Mouse (Mus musculus) thymus, postnatal 0 days (tissue): ENCODE data around the gene Cbl. TPM values are rescaled to one million over a fixed set of nuclear protein-coding genes. Genes with fewer than 3 reads are reported as not detected.
"Not testable (repeated sequence)": the region's sequence is repeated elsewhere in the genome, so short reads cannot be mapped to it uniquely, and the experiment has no call there.

ENCODE experiments used
- DNase-seq: peaks from one replicate; pipeline ENCODE4 v3.0.0-alpha.2; 2015; ENCODE audit warnings: low spot score
- polyA plus RNA-seq: library from polyadenylated mRNA; unstranded; fragments of >200 nt; fragmentation: Nextera tagmentation; extraction: Ambion mirVana; gene quantifications from 2 replicates; pipeline ENCODE4 v1.2.1, GENCODE M21; 2015

Cbl gene
- polyA plus RNA-seq, 1 experiment from 2014 or later: 60.4 TPM

- DNase-seq: peak; percentile 10
Measured at GRCm38 (mm10) chr9:44130581-44131275, 103.1 kb downstream of the Cbl start.

DNA sequence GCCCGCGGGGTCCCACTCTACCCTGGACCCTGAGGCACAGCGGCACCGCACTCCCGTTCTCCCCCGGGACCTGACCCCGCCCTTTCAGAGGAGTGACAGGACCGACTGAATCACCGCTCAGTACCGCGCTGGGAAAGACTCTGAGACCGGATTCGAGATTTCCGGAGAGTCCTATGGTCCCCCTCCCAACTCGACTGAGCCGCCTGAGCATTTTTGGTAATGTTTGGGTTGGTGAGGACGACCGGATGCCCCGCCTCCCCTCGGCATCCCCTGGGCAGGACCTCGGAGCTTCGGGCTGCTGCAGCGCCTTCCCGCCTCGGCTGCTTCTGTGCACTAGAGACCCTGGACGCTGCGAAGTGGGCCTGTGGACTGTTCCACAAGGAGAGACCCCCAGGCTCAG, 103.8 kb downstream of the Cbl start:
- DNase-seq: peak; percentile 81

DNA sequence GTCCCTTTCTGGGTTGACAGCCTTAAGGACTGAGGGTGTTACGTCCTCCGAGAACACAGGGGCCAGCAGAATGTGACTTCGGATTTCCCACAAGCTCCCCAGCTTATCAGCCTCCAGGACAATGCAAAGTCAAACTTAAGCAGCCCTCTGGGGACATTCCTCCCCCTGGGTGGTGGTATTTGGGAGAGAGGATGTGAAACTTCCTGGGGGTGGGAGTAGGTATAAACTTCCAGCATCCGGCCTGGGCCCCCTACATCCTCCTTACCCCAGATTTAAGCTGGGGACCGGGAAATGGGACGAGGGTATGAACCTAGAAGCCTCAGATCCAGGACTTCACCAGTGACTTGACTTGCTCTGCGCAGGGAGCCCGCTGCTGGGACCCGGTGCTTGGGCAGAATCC, 104.2 kb downstream of the Cbl start:
- no peak for DNase-seq

GRCm38 (mm10) chr9:44127351-44127801, 106.5 kb downstream of the Cbl start:
- no peak for DNase-seq

- DNase-seq: no peak
Measured at GRCm38 (mm10) chr9:44126746-44127145, 107.1 kb downstream of the Cbl start.

DNA sequence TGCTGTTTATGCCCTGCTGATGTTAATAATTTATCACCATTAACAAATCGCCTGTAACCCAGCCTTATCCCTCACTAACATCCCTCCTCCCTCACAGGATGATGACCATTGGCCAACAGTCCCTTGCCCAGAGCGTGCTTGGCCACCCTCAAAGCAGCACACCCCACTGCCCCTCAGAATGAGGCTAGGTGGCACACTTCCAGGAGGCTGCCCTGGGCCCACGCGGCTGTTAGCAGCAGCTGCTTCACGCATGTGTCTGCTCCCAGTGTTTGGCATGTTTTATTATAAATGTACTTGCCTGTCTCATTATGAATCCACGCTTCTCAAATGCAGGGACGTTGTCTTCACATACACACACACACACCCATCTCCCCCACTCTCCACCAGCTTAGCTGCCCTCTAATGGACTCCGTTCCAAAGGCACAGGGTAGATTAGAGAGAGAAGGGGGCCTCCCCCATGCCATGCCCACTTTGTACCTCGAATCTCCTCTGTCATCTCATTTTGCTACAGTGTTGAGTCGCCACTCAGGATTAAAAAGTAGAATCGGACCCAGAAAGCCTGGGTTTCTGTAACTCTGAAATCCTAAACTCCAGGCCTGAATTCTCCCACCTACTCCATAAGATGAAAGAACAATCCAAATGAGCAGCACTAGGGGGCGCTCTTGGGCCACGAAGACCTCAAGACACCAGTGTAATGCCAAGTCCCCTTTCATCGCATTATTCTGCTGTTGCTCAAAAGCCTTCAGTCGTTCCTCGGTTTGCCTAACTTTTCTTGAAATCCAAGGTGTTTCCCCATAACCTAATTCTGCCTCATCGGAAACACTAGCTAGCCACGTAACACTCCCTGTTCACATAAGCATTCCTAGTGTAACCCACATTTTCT, 108.1 kb downstream of the Cbl start:
- DNase-seq: peak; percentile 86

DNA sequence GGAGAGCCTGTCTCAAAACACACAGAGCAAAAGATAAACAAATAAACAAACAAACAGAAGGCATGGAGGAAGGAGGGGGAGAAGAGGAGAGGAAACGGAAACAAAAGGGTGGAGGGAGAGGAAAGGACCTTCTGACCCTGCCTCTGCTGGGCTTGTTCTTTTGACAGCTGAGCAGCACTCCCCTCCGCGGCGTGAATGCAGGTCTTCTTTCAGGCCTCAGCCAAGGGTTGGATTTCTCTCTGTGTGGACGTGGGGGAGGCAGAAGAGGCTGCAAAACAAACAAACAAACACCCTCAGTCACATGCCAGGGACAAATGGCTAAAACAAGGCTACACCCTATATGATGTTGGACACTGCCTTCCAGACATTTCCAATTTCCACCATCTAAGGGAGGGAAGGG, 108.8 kb downstream of the Cbl start:
- no peak for DNase-seq

DNA sequence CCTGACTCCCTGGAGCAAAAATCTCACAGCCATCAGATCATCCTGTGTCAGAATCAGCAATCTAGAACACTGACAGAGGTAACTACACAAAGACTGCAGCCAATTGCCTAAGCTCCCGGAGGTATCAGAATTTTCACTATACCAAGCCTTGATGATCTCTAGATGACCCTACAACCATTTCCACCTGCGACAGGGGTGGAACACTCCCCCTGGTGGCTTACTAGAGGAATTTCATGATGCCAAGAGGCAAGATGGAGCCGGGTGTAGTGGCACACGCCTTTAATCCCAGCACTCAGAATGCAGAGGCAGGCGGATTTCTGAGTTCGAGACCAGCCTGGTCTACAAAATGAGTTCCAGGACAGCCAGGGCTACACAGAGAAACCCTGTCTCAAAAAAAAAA, 109.5 kb downstream of the Cbl start:
- DNase-seq: no peak

- DNase-seq: no peak
Measured at GRCm38 (mm10) chr9:44119948-44120465, 113.8 kb downstream of the Cbl start.

DNA sequence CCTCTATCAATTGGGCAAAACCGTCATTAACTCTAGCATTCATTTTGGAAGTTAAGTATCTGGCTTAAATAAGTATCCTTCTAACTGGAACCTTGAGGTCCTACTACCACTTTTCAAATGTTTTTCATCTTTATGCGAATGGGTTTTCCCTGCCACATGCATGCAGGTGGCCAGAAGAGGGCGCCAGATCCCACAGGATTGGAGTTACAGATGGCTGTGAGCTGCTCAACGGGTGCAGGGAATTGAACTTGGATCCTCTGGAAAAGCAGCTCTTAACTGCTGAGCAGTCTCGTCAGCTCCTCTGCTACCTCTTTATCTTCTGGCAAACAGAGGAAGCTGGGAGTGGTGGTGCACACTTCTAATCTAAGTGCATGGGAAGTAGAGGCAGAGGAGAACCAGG, 114.8 kb downstream of the Cbl start:
- peak; percentile 62 for DNase-seq

DNA sequence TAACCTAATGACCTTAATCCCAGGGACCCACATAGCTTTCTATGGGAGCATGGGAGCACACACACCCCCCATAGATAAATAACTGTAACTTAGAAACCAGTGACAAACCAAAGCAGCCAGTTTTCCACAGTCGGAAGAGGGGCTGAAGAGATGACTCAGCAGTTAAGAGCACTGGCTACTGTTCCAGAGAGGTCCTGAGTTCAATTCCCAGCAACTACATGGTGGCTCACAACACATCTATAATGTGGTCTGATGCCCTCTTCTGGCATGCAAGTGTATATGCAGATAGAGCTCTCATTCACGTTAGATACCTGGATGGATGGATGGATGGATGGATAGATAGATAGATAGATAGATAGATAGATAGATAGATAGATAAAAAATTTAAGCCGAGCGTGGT, 117.7 kb downstream of the Cbl start:
- no peak for DNase-seq

- peak; percentile 47 for DNase-seq
Measured at GRCm38 (mm10) chr9:44115599-44115998, 118.2 kb downstream of the Cbl start.

DNA sequence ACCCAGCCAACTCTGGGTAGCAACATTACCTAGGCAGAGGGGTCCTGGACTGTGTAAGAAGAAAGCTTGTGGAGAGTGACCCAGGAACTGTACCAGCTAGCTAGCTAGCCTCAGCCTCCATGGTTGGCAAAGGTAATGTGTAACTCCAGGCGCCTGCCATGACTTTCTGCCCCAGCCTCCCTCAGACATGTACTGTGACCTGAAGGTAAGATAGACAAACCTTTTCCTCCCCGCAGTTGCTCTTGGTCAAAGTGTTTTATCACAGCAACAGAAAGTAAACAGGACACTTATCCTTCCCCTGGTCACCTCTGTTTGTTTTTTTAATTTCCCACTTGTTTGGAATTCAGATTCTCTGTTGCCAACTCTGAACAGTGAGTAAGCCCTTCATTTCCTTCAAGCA, 119.4 kb downstream of the Cbl start:
- DNase-seq: no peak

- DNase-seq: peak; percentile 97
Measured at GRCm38 (mm10) chr9:44113105-44113789, 120.6 kb downstream of the Cbl start, which contains the start of the genes Gm49380 and Rnf26. TSS of gene Gm49380 (minus strand) at chr9:44113500. TSS of gene Rnf26 (minus strand) at chr9:44113517.

DNA sequence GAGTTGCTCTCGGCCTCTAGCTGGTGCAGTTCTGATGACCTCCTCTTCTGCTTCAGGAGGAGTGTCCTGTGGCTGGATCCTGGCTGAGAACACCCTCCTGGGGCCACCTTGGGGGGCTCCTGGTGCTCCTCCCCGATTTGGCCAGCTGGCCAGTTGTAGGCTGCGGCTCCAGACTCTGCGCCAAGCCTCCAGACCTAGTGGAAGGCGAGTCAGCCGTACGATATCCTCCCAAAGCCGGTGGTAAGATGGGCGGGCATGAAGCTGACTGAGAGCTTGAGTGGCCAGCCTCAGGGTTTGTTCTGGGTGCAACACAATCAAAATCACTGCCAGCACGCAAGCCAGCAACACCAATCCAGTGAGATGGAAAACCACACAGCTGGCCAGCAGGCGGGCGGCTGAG, 121.9 kb downstream of the Cbl start:
- DNase-seq: not testable (repeated sequence)

- peak; percentile 79 for DNase-seq
Measured at GRCm38 (mm10) chr9:44109360-44110095, 124.3 kb downstream of the Cbl start.

GRCm38 (mm10) chr9:44108269-44109055, 125.4 kb downstream of the Cbl start:
- DNase-seq: no peak

DNA sequence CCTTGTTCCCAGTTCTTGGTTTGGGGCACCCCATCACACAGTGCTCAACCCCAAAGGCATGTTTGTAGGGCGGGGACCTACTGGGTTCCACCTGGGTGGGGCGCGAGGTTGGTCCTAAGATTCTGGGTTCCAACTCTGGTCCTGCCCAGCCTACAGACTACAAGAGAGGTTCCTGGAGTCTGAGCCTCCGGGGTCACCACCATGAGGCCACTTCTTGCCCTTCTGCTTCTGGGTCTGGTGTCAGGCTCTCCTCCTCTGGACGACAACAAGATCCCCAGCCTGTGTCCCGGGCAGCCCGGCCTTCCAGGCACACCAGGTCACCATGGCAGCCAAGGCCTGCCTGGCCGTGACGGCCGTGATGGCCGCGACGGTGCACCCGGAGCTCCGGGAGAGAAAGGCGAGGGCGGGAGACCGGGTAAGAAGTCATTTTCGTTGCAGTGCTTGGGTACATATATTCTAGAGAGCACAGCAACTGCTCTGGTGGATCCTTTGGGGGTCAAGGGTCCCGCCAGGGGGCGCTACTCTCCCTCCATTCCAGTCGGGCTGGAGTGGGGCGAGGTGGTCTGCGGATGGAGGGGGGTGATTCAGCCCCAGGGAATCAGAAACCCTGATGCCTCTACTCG, 126.2 kb downstream of the Cbl start:
- no peak for DNase-seq

- no peak for DNase-seq
Measured at GRCm38 (mm10) chr9:44107110-44107509, 126.7 kb downstream of the Cbl start, which contains the start of gene C1qtnf5. TSS of gene C1qtnf5 (plus strand) at chr9:44107245.
